ENCODE assay signal across 21 mouse cellular contexts in genomic region chr7:140194031-140194430, GRCm38 (mm10). TPM values are rescaled to one million over a fixed set of nuclear protein-coding genes. Genes with fewer than 3 reads are reported as not detected.
DNase-seq lines count a peak whose midpoint lies in the region; TF ChIP-seq lines count a peak whose summit lies in the region.
"Had no signal": no experiment of that assay in that cellular context is flagged by ENCODE, and none has a peak within 500 bp of the region (broad histone marks: within the 10 kb centered on the region; RNA-seq: fewer than 3 reads in every experiment).

No protein-coding gene starts in this region.

- H3K27ac ChIP-seq in layer of hippocampus, adult 2 months = peak overlapping the region; percentile 59; the same call in 1 of the 2 replicates
- H3K27ac ChIP-seq: embryonic facial prominence, embryonic 10.5 days; embryonic facial prominence, embryonic 12.5 days; forebrain, embryonic 13.5 days; forebrain, embryonic 15.5 days had no signal

- no peak overlapping the region for H3K4me3 ChIP-seq in layer of hippocampus, adult 2 months
- H3K4me3 ChIP-seq: embryonic facial prominence, embryonic 10.5 days; embryonic facial prominence, embryonic 12.5 days; forebrain, embryonic 13.5 days; forebrain, embryonic 15.5 days had no signal

- no peak for DNase-seq in layer of hippocampus, adult 2 months (ENCODE audit: low spot score in 2 of 2)
- DNase-seq in layer of hippocampus, postnatal 25 days (ENCODE audit: extremely low spot score in 1 of 2, low spot score in 1 of 2) = no peak
- peak; percentile 68 for DNase-seq in brain, adult 2 months (ENCODE audit: low read depth, low spot score)
- peak; percentile 56 for DNase-seq in telencephalon, adult 2 months (ENCODE audit: low read depth, low spot score)
- no peak for DNase-seq in spleen, postnatal 14 days (ENCODE audit: low spot score in 2 of 2)
- DNase-seq: adrenal gland, adult 2 months; adrenal gland, postnatal 10 days; adrenal gland, postnatal 25 days; cerebellum, adult 11-12 months; cerebellum, adult 2 months; cerebellum, adult 9-10 months; cerebellum, postnatal 10 days; cerebellum, postnatal 25 days; forebrain, postnatal 0 days had no signal

- no peak for TF ChIP-seq CTCF in layer of hippocampus, adult 2 months (conservative IDR thresholded peaks at IDR 0.05)

RNA-seq across cellular contexts. Expression of gene Olfr524, which starts 11.7 kb away (rescaled TPM):
- total RNA-seq in layer of hippocampus, adult 2 months (2021) = not detected
- total RNA-seq in layer of hippocampus, postnatal 25 days (2021) = not detected
- total RNA-seq: adrenal gland, adult 2 months; adrenal gland, postnatal 10 days; adrenal gland, postnatal 25 days; adrenal gland, postnatal 4 days; ES-E14; forebrain, postnatal 0 days; MEL had no signal

RNA-seq across cellular contexts. Expression of gene Olfr523, which starts 21.0 kb away (rescaled TPM):
- total RNA-seq in layer of hippocampus, adult 2 months (2021) = under 1 TPM; 0.10 to 0.20 TPM
- under 1 TPM in 1 of 2 experiments, not detected in 1; 0.25 TPM for total RNA-seq in layer of hippocampus, postnatal 25 days (2021)
- total RNA-seq: adrenal gland, adult 2 months; adrenal gland, postnatal 10 days; adrenal gland, postnatal 25 days; adrenal gland, postnatal 4 days; ES-E14; forebrain, postnatal 0 days; MEL had no signal

RNA-seq across cellular contexts. Expression of gene Cd163l1, which starts 24.0 kb away (rescaled TPM):
- under 1 TPM; 0.44 to 0.56 TPM for total RNA-seq in layer of hippocampus, adult 2 months (2021)
- total RNA-seq in layer of hippocampus, postnatal 25 days (2021) = under 1 TPM; 0.39 to 0.63 TPM
- total RNA-seq: adrenal gland, adult 2 months; adrenal gland, postnatal 25 days; adrenal gland, postnatal 4 days; ES-E14; forebrain, postnatal 0 days; MEL had no signal

RNA-seq across cellular contexts. Expression of gene Olfr522, which starts 29.5 kb away (rescaled TPM):
- total RNA-seq in layer of hippocampus, adult 2 months (2021) = not detected
- total RNA-seq in layer of hippocampus, postnatal 25 days (2021) = not detected
- total RNA-seq: adrenal gland, adult 2 months; adrenal gland, postnatal 10 days; adrenal gland, postnatal 25 days; adrenal gland, postnatal 4 days; ES-E14; forebrain, postnatal 0 days; MEL had no signal

RNA-seq across cellular contexts. Expression of gene Sprn, which starts 39.4 kb away (rescaled TPM):
- 100 to 1,000 TPM; 177 to 178 TPM for total RNA-seq in layer of hippocampus, adult 2 months (2021)
- 100 to 1,000 TPM; 191 to 207 TPM for total RNA-seq in layer of hippocampus, postnatal 25 days (2021)
- total RNA-seq: MEL had no signal

Comparison
In these comparisons a context has a peak if more than half of its experiments do, and no peak if none do; other contexts are left out.
1. DNase-seq: peak in brain, adult 2 months (single experiment) and telencephalon, adult 2 months (single experiment); none in layer of hippocampus, adult 2 months (0 of 2), layer of hippocampus, postnatal 25 days (0 of 2) and spleen, postnatal 14 days (0 of 2).